Mouse (Mus musculus) erythroblast, adult 5-6 weeks (primary cell): ENCODE results near the gene 4930519G04Rik. TPM values are rescaled to one million over a fixed set of nuclear protein-coding genes. Genes with fewer than 3 reads are reported as not detected.
"Not testable (repeated sequence)": the region's sequence is repeated elsewhere in the genome, so short reads cannot be mapped to it uniquely, and the experiment has no call there.

Experiments
- ATAC-seq: replicated peaks from 2 replicates; pipeline ENCODE4 v1.8.0; 2016; ENCODE audit warnings: moderate number of reproducible peaks, mild to moderate bottlenecking, moderate TSS enrichment, inconsistent platforms; ENCODE audit not compliant: poor library complexity, low FRiP score, severe bottlenecking
- total RNA-seq, 2 experiments: library from RNA; stranded (forward) in 1 of 2; stranded (reverse) in 1 of 2; fragments of 150-400 nt in 1 of 2; fragments of 200-764, 138-1000 nt in 1 of 2; gene quantifications; 2 replicates each; pipeline versions ENCODE4 v1.2.3 to v1.2.4; 2015 to 2017; ENCODE audit warnings: low replicate concordance in 2 of 2

4930519G04Rik gene
- total RNA-seq (2015; ENCODE audit: low replicate concordance) (not detected in 2 replicates), total RNA-seq (2017; ENCODE audit: low replicate concordance) (not detected in 2 replicates)

DNA sequence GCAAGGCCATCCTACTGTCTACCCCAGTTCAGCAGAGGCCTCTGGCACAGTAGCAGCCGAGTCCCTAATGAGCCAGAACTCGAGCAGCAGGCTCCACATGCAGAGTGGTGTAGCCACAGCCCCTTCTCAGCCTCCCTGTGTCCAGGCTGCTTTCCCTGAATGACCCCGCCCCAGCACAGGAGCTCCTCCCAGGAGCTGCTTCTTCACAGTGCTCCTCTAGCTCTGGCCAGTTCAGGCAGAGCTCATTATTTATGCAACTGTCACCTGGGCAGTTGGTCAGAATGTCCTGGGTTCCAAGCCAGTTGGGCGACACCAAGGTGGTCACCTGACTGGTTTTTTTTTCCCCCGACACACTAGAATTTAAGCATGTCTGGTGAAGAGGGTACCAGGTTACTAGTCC, at the start of gene 4930519G04Rik:
Gene 4930519G04Rik, plus strand, starts transcription at position 301 of the 400 bp plus-strand sequence.
- not testable (repeated sequence) for ATAC-seq

- no peak for ATAC-seq
Observed at GRCm38 (mm10) chr5:114804335-114804734, 49.1 kb upstream of the 4930519G04Rik start.

DNA sequence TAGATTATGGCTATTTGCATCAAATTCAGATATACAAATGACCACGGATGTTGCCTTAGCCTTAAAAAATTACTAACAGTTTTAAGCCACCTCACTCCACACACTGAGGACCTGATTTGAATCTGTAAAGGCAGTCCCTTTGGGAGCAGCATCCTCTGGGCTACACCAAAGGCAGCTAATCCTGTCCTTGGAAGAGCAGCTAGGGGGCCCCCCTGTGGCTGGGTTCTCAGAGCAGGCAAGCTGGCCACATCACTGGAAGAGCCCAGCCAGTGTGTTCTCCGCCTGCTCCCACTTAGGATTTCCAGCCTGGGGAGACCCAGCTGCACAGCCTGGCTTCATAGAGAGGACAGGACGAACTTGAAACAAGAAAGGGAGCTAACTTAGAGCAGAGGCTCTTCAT, 48.5 kb upstream of the 4930519G04Rik start:
- no peak for ATAC-seq

GRCm38 (mm10) chr5:114805436-114806350, 47.8 kb upstream of the 4930519G04Rik start:
- ATAC-seq, result no peak

DNA sequence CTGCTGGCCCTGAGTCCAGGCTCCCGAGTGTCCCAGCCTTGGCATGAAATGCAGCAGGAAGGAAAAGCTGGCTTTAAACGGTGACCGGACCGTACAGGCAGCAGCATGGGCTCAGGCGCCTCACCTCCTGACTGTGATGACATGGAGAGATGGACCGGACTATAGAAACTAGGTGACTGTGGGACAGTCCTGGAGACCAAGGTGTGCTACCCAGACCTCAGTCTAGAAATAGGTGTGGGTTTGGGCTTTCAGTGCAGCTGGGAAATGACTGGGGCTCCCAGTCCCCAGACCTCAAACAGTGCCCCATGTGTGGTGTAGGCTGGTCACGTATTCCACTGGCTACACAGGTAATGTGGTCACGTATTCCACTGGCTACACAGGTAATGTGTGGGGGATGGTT, 46.8 kb upstream of the 4930519G04Rik start:
- no peak for ATAC-seq

GRCm38 (mm10) chr5:114807063-114807462, 46.4 kb upstream of the 4930519G04Rik start:
- ATAC-seq, result peak; percentile 68

DNA sequence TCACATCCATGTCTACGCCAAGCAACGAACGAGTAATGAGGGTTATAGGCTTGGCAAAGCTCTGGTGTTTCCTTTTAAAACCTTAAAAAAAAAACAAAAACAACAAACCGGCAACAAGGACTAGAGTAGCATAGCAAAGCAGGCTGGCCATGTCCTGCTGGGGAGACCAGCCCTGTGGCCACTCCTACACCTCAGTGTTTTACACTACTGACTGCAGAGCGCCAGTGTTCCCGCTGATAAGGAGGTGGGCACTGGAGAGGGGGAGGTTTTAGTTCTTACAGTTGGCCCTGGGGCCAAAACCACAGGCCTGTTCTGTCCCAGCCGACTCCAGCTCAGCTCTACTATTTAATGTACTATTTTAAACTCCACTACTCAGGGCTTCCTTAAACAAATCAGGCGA, 46.0 kb upstream of the 4930519G04Rik start:
- ATAC-seq, result peak; percentile 58

DNA sequence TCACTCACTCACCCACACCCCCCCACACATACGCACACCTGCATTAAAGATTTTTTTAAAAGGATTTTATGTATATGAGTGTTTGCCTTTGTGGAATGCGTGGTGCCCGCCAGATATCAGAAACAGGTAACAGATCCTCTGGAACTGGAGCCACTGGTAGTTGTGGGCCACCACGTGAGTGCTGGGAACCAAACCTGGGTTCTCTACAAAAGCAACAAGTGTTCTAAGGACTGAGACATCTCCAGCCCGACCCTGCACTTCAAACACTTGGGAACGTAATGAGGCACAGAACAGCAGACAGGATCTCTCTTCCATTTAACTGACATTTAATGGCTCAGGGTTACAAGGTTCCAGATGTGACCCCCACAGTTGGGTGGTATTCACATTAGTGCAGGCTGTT, 45.6 kb upstream of the 4930519G04Rik start:
- no peak for ATAC-seq

DNA sequence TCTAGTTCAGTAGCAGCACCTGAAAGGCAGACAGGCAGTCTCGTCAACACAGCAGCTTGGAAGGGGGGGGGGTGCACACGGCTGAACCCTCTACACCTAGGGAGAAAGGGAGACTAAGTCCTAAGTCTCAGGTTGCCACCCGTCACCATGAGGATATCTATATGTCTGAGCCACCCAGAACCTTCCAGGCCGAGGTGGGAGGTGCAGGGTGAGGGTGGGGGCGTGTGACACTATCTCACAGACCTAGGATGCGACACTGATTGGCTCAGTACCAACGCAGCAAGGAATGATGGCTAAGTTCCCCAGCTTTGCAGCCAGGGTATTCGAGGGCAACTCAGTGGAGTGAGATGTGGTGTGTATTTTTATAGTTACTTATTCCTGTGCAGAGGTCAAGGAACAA, 45.1 kb upstream of the 4930519G04Rik start:
- no peak for ATAC-seq

DNA sequence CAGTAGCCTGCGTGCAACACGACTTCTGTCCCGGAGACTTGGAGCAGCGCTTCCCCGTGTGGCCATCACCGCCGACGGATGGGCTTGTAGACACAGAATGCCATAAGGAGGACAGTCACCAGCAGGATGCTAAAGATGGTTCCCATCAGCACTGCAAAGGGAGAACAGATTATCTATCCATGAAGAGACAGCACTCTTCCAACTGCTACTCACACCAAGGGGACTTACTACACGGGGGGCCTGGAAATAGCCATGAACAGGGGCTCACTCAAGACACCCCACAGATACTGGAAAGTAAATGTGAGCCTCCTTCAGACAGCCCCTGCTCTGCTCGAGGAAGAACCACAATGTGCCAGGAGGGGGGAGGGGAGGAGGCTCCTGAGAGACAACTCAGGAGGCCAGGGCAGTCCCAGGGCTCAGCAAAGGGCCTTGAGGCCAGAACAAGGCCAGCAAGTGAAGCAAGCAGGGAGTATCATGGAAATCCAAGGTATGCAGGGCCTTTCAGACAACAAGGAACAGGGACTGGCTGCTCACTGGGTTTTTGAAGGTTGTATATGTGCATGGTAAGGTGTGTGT, 44.2 kb upstream of the 4930519G04Rik start:
- ATAC-seq, result no peak

DNA sequence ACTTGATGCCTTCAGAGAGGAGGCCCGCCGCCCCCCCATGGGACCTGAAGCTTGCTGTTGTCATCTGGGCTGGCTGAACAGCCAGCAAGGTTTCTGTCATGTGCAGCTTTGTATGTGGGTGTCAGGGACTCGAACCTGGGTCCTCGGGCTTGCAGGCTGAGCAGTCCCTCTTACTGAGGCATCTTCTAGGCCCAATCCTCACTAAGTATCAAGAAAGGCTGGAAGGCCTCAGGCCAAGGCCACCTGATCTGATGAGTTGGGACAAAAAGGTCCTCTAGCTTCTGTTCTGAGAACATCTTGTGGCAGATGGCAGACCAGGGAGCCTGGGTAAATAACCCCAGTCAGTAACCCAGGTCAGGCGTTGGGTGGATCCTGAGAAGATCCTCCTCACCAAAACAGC, 43.6 kb upstream of the 4930519G04Rik start:
- no peak for ATAC-seq

GRCm38 (mm10) chr5:114813525-114814181, 39.8 kb upstream of the 4930519G04Rik start:
- peak; percentile 77 for ATAC-seq

DNA sequence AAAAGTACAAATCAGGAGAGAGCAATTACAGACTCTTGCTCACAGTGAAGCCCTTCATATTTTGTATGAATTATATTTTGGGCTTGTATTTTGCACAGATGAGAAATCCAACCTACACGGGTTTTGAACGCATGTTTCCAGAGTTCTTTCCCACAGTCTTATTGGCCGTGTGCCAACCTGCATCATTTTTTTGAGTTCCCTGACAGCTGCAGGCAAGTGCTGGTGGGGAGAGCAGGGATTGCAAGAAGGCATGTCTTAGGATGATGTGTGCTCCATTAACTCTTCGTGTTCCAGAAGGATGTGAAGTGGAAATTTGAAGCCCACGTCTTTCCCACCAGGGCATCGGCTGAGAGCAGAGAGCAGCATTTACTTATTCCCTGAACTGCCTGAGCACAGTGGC, 36.9 kb upstream of the 4930519G04Rik start:
- ATAC-seq, result no peak

- ATAC-seq, result peak; percentile 77
Observed at GRCm38 (mm10) chr5:114818124-114818523, 35.3 kb upstream of the 4930519G04Rik start.

GRCm38 (mm10) chr5:114822796-114823688, 30.4 kb upstream of the 4930519G04Rik start, which contains the start of gene 1500011B03Rik:
Gene 1500011B03Rik, minus strand, starts transcription at chr5:114823468.
- peak; percentile 35 for ATAC-seq

GRCm38 (mm10) chr5:114824197-114824596, 29.3 kb upstream of the 4930519G04Rik start:
- peak; percentile 80 for ATAC-seq

DNA sequence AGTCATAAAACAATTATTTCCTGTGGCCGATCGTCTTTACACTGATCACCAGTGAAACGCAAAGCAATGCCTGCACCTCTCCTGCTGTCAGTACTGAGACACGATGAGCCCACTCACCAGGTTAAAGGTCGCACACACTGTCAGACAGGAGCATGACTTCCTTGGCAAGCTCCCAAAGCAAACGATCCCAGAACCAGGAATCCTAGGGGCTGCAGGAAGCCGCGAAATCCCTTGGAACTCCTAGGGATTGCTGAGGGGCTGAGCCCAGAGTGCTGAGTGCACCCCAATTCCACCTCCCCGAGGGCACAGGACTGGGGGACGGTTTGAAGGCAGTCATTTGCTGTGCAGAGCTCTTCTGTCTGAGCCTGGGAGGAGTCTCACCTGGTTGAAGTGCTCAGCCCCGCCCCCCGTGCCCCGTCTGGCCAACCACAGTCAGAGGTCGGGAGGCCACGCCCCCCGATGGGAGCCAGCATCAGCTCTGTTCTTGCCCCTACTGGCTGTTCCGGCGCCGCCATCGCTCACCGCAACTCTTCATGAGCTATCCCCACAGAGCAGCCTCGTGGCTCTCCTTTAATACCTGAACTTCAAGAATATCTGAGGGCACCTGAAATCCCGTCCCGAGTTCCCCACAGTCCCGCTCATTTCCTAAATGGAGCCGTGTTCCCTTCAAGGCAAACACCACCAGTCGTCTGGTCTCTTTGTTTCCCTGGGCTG, 27.3 kb upstream of the 4930519G04Rik start:
- peak; percentile 96 for ATAC-seq

DNA sequence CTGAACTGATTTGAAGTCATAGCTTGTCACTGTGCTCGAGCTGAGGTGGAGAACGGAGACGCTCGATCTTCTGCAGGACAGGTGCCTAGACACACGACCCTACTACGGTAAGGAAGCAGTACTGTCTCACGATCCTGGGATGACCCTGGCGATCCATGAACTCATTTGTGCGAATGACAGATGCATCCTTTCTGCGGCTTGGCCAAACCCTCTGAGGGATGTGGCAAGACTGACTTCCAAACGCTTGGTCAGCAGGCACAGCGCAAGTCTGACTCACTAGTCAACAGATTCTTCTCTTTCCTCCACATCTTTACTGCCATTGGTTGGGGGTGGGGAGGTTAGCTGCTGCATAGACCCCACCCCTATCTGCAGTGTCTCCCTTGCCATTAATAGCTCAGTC, 26.0 kb upstream of the 4930519G04Rik start:
- ATAC-seq, result no peak

DNA sequence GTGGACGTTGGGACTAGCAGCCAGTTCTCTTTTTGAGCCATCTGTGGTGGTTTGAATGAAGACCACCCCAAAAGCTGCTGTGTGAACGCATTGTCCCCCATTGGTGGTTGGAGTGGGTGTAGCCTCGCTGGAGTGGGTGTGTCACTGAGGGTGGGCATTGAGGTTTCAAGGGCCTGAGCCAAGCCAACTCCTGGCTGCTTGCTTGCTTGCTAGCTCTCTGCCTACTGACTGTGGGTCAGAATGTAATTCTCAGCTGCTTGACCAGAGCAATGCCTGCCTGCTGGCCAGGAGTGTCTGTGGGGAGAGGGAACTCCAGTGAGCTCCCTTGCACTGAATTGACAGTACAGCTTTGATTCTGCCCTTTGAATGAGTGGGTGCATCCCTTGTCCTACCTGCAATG, 23.7 kb upstream of the 4930519G04Rik start:
- no peak for ATAC-seq
